Mouse (Mus musculus) ovary, adult 2 months (tissue): ENCODE measurements around the gene Bmp7. TPM values are rescaled to one million over a fixed set of nuclear protein-coding genes. Genes with fewer than 3 reads are reported as not detected.

Experiments used
- polyA plus RNA-seq: library from polyadenylated mRNA; depleted of rRNA; stranded (reverse); fragments of >200 nt; gene quantifications from 2 replicates; pipeline ENCODE4 v1.2.3, GENCODE M21; 2012; rRNA removed

Gene Bmp7
- polyA plus RNA-seq: 22.3 and 22.8 TPM in 2 replicates

DNA sequence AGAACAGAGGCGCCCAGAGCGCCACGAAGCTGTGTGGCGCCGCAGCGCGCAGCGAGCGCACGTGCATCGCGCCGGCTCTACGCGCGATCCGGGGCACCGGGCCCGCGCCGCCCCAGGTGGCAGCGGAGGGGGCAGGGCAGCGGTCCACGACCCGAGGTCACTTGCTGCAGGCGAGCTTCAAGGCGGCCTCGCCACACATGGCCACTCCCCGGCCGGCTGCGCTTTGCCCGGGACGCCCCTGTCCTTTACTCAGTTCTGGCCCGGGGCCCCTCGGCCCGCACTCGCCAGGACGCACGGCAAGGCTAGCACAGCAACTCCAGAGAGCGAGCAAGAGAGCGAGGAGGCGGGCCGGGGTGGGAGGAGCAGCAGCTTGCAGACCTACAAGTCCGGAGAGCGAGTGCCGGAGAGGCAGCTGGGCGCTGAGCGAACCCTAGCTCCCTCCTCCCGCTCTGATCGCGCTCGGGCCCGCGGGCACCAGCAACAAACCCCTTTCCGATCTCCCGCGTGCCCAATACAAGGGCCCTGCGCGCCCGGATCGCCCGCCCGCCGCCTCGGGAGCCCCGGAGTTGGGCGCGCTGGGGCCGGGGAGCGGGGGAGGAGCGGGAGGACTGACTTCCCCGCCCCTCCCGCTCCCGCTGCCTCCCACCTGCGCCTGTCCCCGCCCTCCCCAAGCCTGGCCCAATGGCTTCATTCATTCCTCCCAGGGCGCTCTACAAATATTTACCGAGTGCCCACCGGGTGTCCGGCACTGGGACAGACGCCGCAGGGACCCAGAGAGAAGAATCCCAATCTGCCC, at the start of gene Bmp7:
Gene Bmp7, minus strand, starts transcription at position 319 of the 796 bp plus-strand sequence.

GRCm38 (mm10) chr2:172977409-172978130, 37.4 kb upstream of the Bmp7 start, which contains the start of gene Spo11:
Spo11 (plus strand) TSS chr2:172977700.

Other genes with a start within 250 kb of the Bmp7 start
- gene Spo11, start 37.4 kb upstream of the Bmp7 start, polyA plus RNA-seq: 0.03 and 0.25 TPM in 2 replicates
- 96.2 and 114 TPM in 2 replicates for gene Rae1, start 59.8 kb upstream of the Bmp7 start, polyA plus RNA-seq
- gene Rbm38, start 80.2 kb upstream of the Bmp7 start, polyA plus RNA-seq: 234 and 264 TPM in 2 replicates
- gene Ctcfl, start 179.2 kb upstream of the Bmp7 start, polyA plus RNA-seq: not detected in 2 replicates
- gene Pck1, start 212.7 kb upstream of the Bmp7 start, polyA plus RNA-seq: 5.3 and 6.1 TPM in 2 replicates